Mouse (Mus musculus): ENCODE results near the gene Smarca2.

DNA sequence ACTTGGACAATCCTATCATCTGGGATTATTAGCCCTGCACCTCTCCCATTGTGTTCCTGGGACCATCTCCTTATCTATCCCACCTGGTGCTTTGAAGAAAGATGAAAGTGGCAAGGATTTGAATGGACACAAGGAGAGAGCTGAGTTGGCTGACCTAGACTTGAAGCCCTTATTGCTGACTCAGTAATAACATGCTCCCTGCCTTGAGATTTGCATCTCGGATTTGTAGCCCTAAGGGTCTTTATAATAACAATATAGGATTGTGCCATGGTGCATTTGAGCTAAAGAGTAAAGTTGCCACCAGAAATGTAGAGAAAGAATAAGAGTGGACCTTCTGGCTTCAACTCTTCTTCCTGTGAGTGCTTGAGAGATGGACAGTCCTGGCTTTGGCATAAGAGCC, 11.4 kb downstream of the Smarca2 start:
- TF ChIP-seq E2F4 (IDR thresholded peaks at IDR 0.05; ENCODE audit: insufficient read depth) (no peak), TCF12 (IDR thresholded peaks at IDR 0.05; ENCODE audit: insufficient read depth, poor library complexity, severe bottlenecking) (no peak), POLR2A (IDR thresholded peaks at IDR 0.05; ENCODE audit: insufficient read length, low read depth) (no peak), USF1 (IDR thresholded peaks at IDR 0.05; ENCODE audit: low read depth) (no peak), POLR2AphosphoS2 (IDR thresholded peaks at IDR 0.05; ENCODE audit: insufficient read length, low read depth) (no peak)

All from myocyte (in vitro differentiated cells).